Mouse (Mus musculus): ENCODE results near the gene Dmkn.
"Not testable (repeated sequence)": the region's sequence is repeated elsewhere in the genome, so short reads cannot be mapped to it uniquely, and the experiment has no call there.

Gene Dmkn

GRCm38 (mm10) chr7:30820854-30821445 lies 57.4 kb downstream of the Dmkn start:
- no peak for DNase-seq

GRCm38 (mm10) chr7:30821532-30821931 lies 58.0 kb downstream of the Dmkn start:
- no peak for DNase-seq

- DNase-seq, result no peak
Measured at GRCm38 (mm10) chr7:30823675-30824074, 60.1 kb downstream of the Dmkn start, which contains the start of gene Ffar2. Ffar2 (minus strand) TSS chr7:30823775.

- no peak for DNase-seq
Measured at GRCm38 (mm10) chr7:30824306-30824705, 60.8 kb downstream of the Dmkn start.

- DNase-seq, result no peak
Measured at GRCm38 (mm10) chr7:30826660-30827059, 63.1 kb downstream of the Dmkn start.

- DNase-seq, result not testable (repeated sequence)
Measured at GRCm38 (mm10) chr7:30828871-30829270, 65.3 kb downstream of the Dmkn start.

GRCm38 (mm10) chr7:30829428-30829827 lies 65.9 kb downstream of the Dmkn start:
- DNase-seq, result no peak
